ENCODE assay signal across 8 mouse cellular contexts in genomic region chr6:13871625-13871958, GRCm38 (mm10). TPM values are rescaled to one million over a fixed set of nuclear protein-coding genes. Genes with fewer than 3 reads are reported as not detected.
A peak's percentile ranks its signal among the peaks of the same experiment; 100 is the strongest.
DNase-seq lines count a peak whose midpoint lies in the region; ATAC-seq and TF ChIP-seq lines count a peak whose summit lies in the region.

No protein-coding gene starts in this region.

- peak; percentile 68 for ATAC-seq in heart, embryonic 15.5 days (replicated peaks; ENCODE audit: insufficient number of reproducible peaks, insufficient read depth, low FRiP score, low read depth)
- peak; percentile 75 for ATAC-seq in Patski
- peak; percentile 32; the same call in 1 of the 2 replicates for ATAC-seq in megakaryocyte progenitor cell, adult 5-6 weeks (replicated peaks; ENCODE audit: poor library complexity)

- H3K9ac ChIP-seq in heart, embryonic 15.5 days: peak overlapping the region; percentile 76

- H3K4me1 ChIP-seq in heart, embryonic 15.5 days (replicated peaks): peaks cover 10% of the 10 kb centered on the region
- H3K4me1 ChIP-seq in hindbrain, embryonic 10.5 days (replicated peaks): peaks cover 7% of the 10 kb centered on the region

- H3K27ac ChIP-seq in heart, embryonic 15.5 days: peak overlapping the region; percentile 90
- H3K27ac ChIP-seq in hindbrain, embryonic 10.5 days: peak overlapping the region; percentile 89

- WGBS in heart, embryonic 15.5 days: under 1% methylated on average over 7 of the region's 7 CpGs
- WGBS in hindbrain, embryonic 10.5 days: 4% methylated on average over 7 of the region's 7 CpGs

- peak overlapping the region; percentile 75 for H3K4me3 ChIP-seq in heart, embryonic 15.5 days
- peak overlapping the region; percentile 66 for H3K4me3 ChIP-seq in hindbrain, embryonic 10.5 days

- CTCF ChIA-PET in Patski (lab: Charles Lee): no interaction called here

- no peaks in the 10 kb centered on the region for H3K27me3 ChIP-seq in heart, embryonic 15.5 days
- no peaks in the 10 kb centered on the region for H3K27me3 ChIP-seq in Patski
- no peaks in the 10 kb centered on the region for H3K27me3 ChIP-seq in hindbrain, embryonic 10.5 days (ENCODE audit: insufficient read depth, poor library complexity, severe bottlenecking)

- no peaks in the 10 kb centered on the region for H3K9me3 ChIP-seq in heart, embryonic 15.5 days (replicated peaks)
- H3K9me3 ChIP-seq in hindbrain, embryonic 10.5 days: no peaks in the 10 kb centered on the region

- in situ Hi-C loops in Patski (cut with MboI; ENCODE audit: low pct_unique_long_range_greater_than_20kb): loop anchor here (10.0 to 25.0 kb wide), 2 partner anchors 267 to 1959 kb away; partner anchors contain the start of genes Ndufa4, Phf14 and Tmem168

- DNase-seq in heart, adult 9 months (ENCODE audit: low spot score in 2 of 2): no peak
- no peak for DNase-seq in Patski (ENCODE audit: low read depth, low spot score)
- no peak for DNase-seq in hindbrain, embryonic 10.5 days (ENCODE audit: low spot score)
- no peak for DNase-seq in right cerebral cortex, postnatal 36 days (ENCODE audit: low spot score in 2 of 2)
- no peak for DNase-seq in thymus, postnatal 25 days
- DNase-seq in urinary bladder, postnatal 4 days (ENCODE audit: low spot score in 2 of 2): no peak

- peak overlapping the region; percentile 58 for H3K4me2 ChIP-seq in heart, embryonic 15.5 days

- POLR2A ChIA-PET in Patski (lab: Charles Lee): no interaction called here

- H3K36me3 ChIP-seq in heart, embryonic 15.5 days: no peaks in the 10 kb centered on the region; the same call in 1 of the 2 replicates
- no peaks in the 10 kb centered on the region for H3K36me3 ChIP-seq in hindbrain, embryonic 10.5 days

- no peak for TF ChIP-seq CTCF in Patski (IDR thresholded peaks at IDR 0.05)

RNA-seq across cellular contexts. Expression of gene 2610001J05Rik, which starts 0.3 kb away (rescaled TPM):
- 110 and 118 TPM in 2 replicates for polyA plus RNA-seq in heart, embryonic 15.5 days (2015; fragmentation: Nextera tagmentation; extraction: Ambion mirVana)
- polyA plus RNA-seq in Patski (2021): 57.9 TPM
- polyA plus RNA-seq in hindbrain, embryonic 10.5 days (2016; fragmentation: Nextera tagmentation; extraction: Ambion mirVana): 99.8 and 101 TPM in 2 replicates
- 38.0 and 50.1 TPM in 2 replicates for total RNA-seq in megakaryocyte progenitor cell, adult 5-6 weeks (2015)
- 51.7 and 58.2 TPM in 2 replicates for total RNA-seq in megakaryocyte progenitor cell, adult 5-6 weeks (2017)

RNA-seq across cellular contexts. Expression of gene Gpr85, which starts 31.9 kb away (rescaled TPM):
- 3.1 and 3.9 TPM in 2 replicates for polyA plus RNA-seq in heart, embryonic 15.5 days (2015; fragmentation: Nextera tagmentation; extraction: Ambion mirVana)
- 0.10 TPM for polyA plus RNA-seq in Patski (2021)
- 9.4 and 14.2 TPM in 2 replicates for polyA plus RNA-seq in hindbrain, embryonic 10.5 days (2016; fragmentation: Nextera tagmentation; extraction: Ambion mirVana)
- 0.44 and 1.2 TPM in 2 replicates for total RNA-seq in megakaryocyte progenitor cell, adult 5-6 weeks (2015)
- total RNA-seq in megakaryocyte progenitor cell, adult 5-6 weeks (2017): 0.41 and 0.54 TPM in 2 replicates
